ENCODE assay signal across 9 mouse cellular contexts in the genomic region with DNA sequence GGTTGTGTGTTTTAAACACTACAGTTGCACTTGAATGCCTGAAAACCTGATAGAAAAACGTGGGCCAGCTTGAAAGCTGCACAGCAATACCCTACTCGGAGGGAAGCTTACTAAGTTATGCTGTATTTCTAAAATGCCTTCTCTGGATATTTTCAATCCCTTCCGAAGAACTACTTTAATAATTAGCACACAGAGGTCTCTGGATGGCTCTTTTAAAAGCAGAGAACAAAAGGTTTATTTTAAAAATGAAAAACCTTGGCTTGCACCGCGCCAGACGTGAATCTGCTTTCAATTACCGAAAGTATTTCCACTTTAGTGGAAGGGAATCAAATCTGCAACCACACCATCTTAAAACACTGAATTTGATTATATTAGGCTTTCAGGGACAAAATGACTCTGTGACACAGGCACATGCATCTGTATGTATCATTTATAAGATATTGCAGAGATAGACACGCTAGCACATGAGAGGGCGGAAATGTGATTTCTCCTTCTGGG.
DNase-seq lines count a peak whose midpoint lies in the region; ATAC-seq and TF ChIP-seq lines count a peak whose summit lies in the region.
"Had no signal": no experiment of that assay in that cellular context is flagged by ENCODE, and none has a peak within 500 bp of the region (broad histone marks: within the 10 kb centered on the region; RNA-seq: fewer than 3 reads in every experiment).

No protein-coding gene starts in this region.

- peak overlapping the region; percentile 80 for H3K4me3 ChIP-seq in kidney, postnatal 0 days (replicated peaks; ENCODE audit: low read depth, low read length)
- peak overlapping the region; percentile 47 for H3K4me3 ChIP-seq in forebrain, embryonic 11.5 days (ENCODE audit: low read depth, low read length)
- H3K4me3 ChIP-seq in limb, embryonic 11.5 days (ENCODE audit: low read depth, low read length), result peak overlapping the region; percentile 75

- no peak for ATAC-seq in kidney, postnatal 0 days (replicated peaks; ENCODE audit: low FRiP score, low read depth)
- ATAC-seq in forebrain, embryonic 11.5 days (replicated peaks; ENCODE audit: low FRiP score), result no peak
- ATAC-seq in limb, embryonic 11.5 days (ENCODE audit: insufficient number of reproducible peaks, low FRiP score, low TSS enrichment, low read depth), result no peak
- ATAC-seq: Patski had no signal

- H3K27ac ChIP-seq in kidney, postnatal 0 days, result no peak overlapping the region
- no peak overlapping the region for H3K27ac ChIP-seq in forebrain, embryonic 11.5 days (ENCODE audit: low read depth, low read length)
- H3K27ac ChIP-seq in limb, embryonic 11.5 days (replicated peaks; ENCODE audit: low read depth, low read length), result peak overlapping the region; percentile 99

- DNase-seq in kidney, postnatal 0 days (ENCODE audit: low spot score), result peak; percentile 61
- no peak for DNase-seq in kidney, adult 8-10 months
- DNase-seq in forebrain, embryonic 11.5 days (ENCODE audit: low spot score), result no peak
- DNase-seq in limb, embryonic 11.5 days (ENCODE audit: low spot score), result peak; percentile 56
- peak; percentile 51 for DNase-seq in retina, embryonic 14.5 days (ENCODE audit: low spot score)
- DNase-seq in left cerebral cortex, postnatal 10 days (ENCODE audit: extremely low spot score in 1 of 2, low spot score in 2 of 2), result no peak
- no peak for DNase-seq in adrenal gland, adult 8-10 months
- no peak for DNase-seq in thymus, adult 18-20 months

- H3K4me2 ChIP-seq in kidney, postnatal 0 days (ENCODE audit: low read length), result peak overlapping the region; percentile 92
- peak overlapping the region; percentile 89 for H3K4me2 ChIP-seq in forebrain, embryonic 11.5 days (ENCODE audit: low read depth, low read length, severe bottlenecking)
- peak overlapping the region; percentile 70 for H3K4me2 ChIP-seq in limb, embryonic 11.5 days (ENCODE audit: low read depth, severe bottlenecking)

- H3K9ac ChIP-seq in kidney, postnatal 0 days (ENCODE audit: low read depth, low read length), result peak overlapping the region; percentile 81; the same call in 1 of the 2 replicates
- peak overlapping the region; percentile 41 for H3K9ac ChIP-seq in forebrain, embryonic 11.5 days (ENCODE audit: low read length)
- peak overlapping the region; percentile 67 for H3K9ac ChIP-seq in limb, embryonic 11.5 days (ENCODE audit: low read length)

- 0 out of 2 replicates have a peak, but pooled peaks cover 3% of the 10 kb centered on the region for H3K27me3 ChIP-seq in kidney, postnatal 0 days (ENCODE audit: insufficient read depth, low read length)
- H3K27me3 ChIP-seq in forebrain, embryonic 11.5 days (ENCODE audit: control insufficient read depth, insufficient read depth, low read length), result no peaks in the 10 kb centered on the region
- H3K27me3 ChIP-seq in limb, embryonic 11.5 days (ENCODE audit: control insufficient read depth, insufficient read depth, low read length), result no peaks in the 10 kb centered on the region

- intact Hi-C loops in left cerebral cortex, postnatal 10 days (cut with DNase I), result loop anchor here (2.0 to 10.0 kb wide), 2 partner anchors 291 to 333 kb away; partner anchors contain the start of gene Tenm3

- H3K36me3 ChIP-seq in kidney, postnatal 0 days (ENCODE audit: insufficient read depth, low read length), result no peaks in the 10 kb centered on the region
- H3K36me3 ChIP-seq in forebrain, embryonic 11.5 days (ENCODE audit: control insufficient read depth, insufficient read depth, low read length), result no peaks in the 10 kb centered on the region
- H3K36me3 ChIP-seq in limb, embryonic 11.5 days (ENCODE audit: control insufficient read depth, insufficient read depth, low read length), result no peaks in the 10 kb centered on the region

- no peaks in the 10 kb centered on the region for H3K9me3 ChIP-seq in kidney, postnatal 0 days (replicated peaks; ENCODE audit: low read length)
- no peaks in the 10 kb centered on the region for H3K9me3 ChIP-seq in forebrain, embryonic 11.5 days (ENCODE audit: control insufficient read depth, low read length)
- H3K9me3 ChIP-seq in limb, embryonic 11.5 days (ENCODE audit: control insufficient read depth, low read length), result no peaks in the 10 kb centered on the region

- H3K4me1 ChIP-seq in kidney, postnatal 0 days (replicated peaks; ENCODE audit: insufficient read depth, low read length), result no peaks in the 10 kb centered on the region; the same call in 1 of the 2 replicates
- H3K4me1 ChIP-seq in forebrain, embryonic 11.5 days (replicated peaks; ENCODE audit: control insufficient read depth, insufficient read depth, low read length), result peaks cover 7% of the 10 kb centered on the region; the same call in 1 of the 2 replicates
- peaks cover 7% of the 10 kb centered on the region; the same call in 1 of the 2 replicates for H3K4me1 ChIP-seq in limb, embryonic 11.5 days (ENCODE audit: control insufficient read depth, insufficient read depth, low read length)

- WGBS in kidney, postnatal 0 days, result 3% methylated on average over 9 of the region's 9 CpGs
- under 1% methylated on average over 9 of the region's 9 CpGs for WGBS in forebrain, embryonic 11.5 days
- under 1% methylated on average over 9 of the region's 9 CpGs for WGBS in limb, embryonic 11.5 days

- TF ChIP-seq CTCF in kidney, postnatal 0 days (IDR thresholded peaks at IDR 0.05; ENCODE audit: low read depth), result no peak

Comparison
In these comparisons a context has a peak if more than half of its experiments do, and no peak if none do; other contexts are left out.
1. DNase-seq: peak in kidney, postnatal 0 days (single experiment), limb, embryonic 11.5 days (single experiment) and retina, embryonic 14.5 days (single experiment); none in kidney, adult 8-10 months (0 of 2), forebrain, embryonic 11.5 days (single experiment), left cerebral cortex, postnatal 10 days (0 of 2), adrenal gland, adult 8-10 months (single experiment) and thymus, adult 18-20 months (0 of 2).
2. Peak in every context shown above with its lines, with median percentiles within 50 percentile points of each other: H3K4me2 ChIP-seq, H3K4me3 ChIP-seq and H3K9ac ChIP-seq.